Mouse (Mus musculus) embryonic facial prominence, embryonic 13.5 days (tissue): ENCODE data around the gene Crip3. TPM values are rescaled to one million over a fixed set of nuclear protein-coding genes. Genes with fewer than 3 reads are reported as not detected.
A peak's percentile ranks its signal among the peaks of the same experiment; 100 is the strongest.

Source experiments
- ATAC-seq: fragments of 200-750 bp; cut with Nextera tagmentation; 2 replicates; pipeline ENCODE4 v1.8.0; 2017; ENCODE audit warnings: low read depth; ENCODE audit not compliant: insufficient number of reproducible peaks, insufficient read depth, low FRiP score, low TSS enrichment
- H3K27ac ChIP-seq: fragments of 300-500 bp; sonication (generic); 2 replicates; pipeline ENCODE4 v1.5.1; 2015; ENCODE audit warnings: moderate library complexity, mild to moderate bottlenecking, inconsistent platforms
- H3K27me3 ChIP-seq: fragments of 300-500 bp; sonication (generic); 2 replicates; pipeline ENCODE4 v1.6.1; 2015; ENCODE audit warnings: mild to moderate bottlenecking, inconsistent platforms
- H3K36me3 ChIP-seq: fragments of 300-500 bp; sonication (generic); 2 replicates; pipeline ENCODE4 v1.6.1; 2015; ENCODE audit warnings: mild to moderate bottlenecking, inconsistent platforms
- H3K4me1 ChIP-seq: fragments of 300-500 bp; sonication (generic); 2 replicates; pipeline ENCODE4 v1.6.1; 2015; ENCODE audit warnings: inconsistent platforms
- H3K4me2 ChIP-seq: fragments of 300-500 bp; sonication (generic); 2 replicates; pipeline ENCODE4 v1.6.1; 2015; ENCODE audit warnings: moderate library complexity, mild to moderate bottlenecking, inconsistent platforms
- H3K4me3 ChIP-seq: fragments of 300-500 bp; sonication (generic); 2 replicates; pipeline ENCODE4 v1.5.1; 2015; ENCODE audit warnings: mild to moderate bottlenecking, inconsistent platforms
- H3K9ac ChIP-seq: fragments of 300-500 bp; sonication (generic); 2 replicates; pipeline ENCODE4 v1.6.1; 2015; ENCODE audit warnings: mild to moderate bottlenecking, inconsistent platforms
- H3K9me3 ChIP-seq: fragments of 300-500 bp; sonication (generic); 2 replicates; pipeline ENCODE4 v1.6.1; 2016; ENCODE audit warnings: inconsistent platforms
- WGBS: fragments of 180-500 bp; shearing (Covaris S2); methylation state at CpG from one replicate; pipeline ENCODE4 v1.1.7; 2015; ENCODE audit warnings: mixed read lengths; 5-methylcytosine and 5-hydroxymethylcytosine counted together
- polyA plus RNA-seq: library from polyadenylated mRNA; unstranded; fragments of >200 nt; fragmentation: Nextera tagmentation; extraction: Ambion mirVana; gene quantifications from 2 replicates; pipeline ENCODE4 v1.2.1, GENCODE M21; 2015

Gene Crip3
- polyA plus RNA-seq = 1.1 and 3.3 TPM in 2 replicates

- peak within 1 kb of the TSS; percentile 57 for H3K4me2 ChIP-seq
- peaks cover 12% of the 10 kb centered on the region for H3K4me1 ChIP-seq
- peak within 1 kb of the TSS; percentile 24 for H3K4me3 ChIP-seq
- peaks cover 4% of the 10 kb centered on the region; the same call in 1 of the 2 replicates for H3K27me3 ChIP-seq
- H3K9ac ChIP-seq = no peak within 1 kb of the TSS
- ATAC-seq = no peak
- H3K36me3 ChIP-seq = no peaks in the 10 kb centered on the region
- H3K27ac ChIP-seq = no peak within 1 kb of the TSS
- 9% methylated on average over 18 of the region's 18 CpGs for WGBS
- H3K9me3 ChIP-seq = no peaks in the 10 kb centered on the region
These were observed at the start of gene Crip3 for GRCm38 (mm10) chr17:46428761-46429414. Gene Crip3 (plus strand): TSS chr17:46428926.

- peak within 1 kb of the TSS; percentile 90 for H3K27ac ChIP-seq
- peak within 1 kb of the TSS; percentile 76 for H3K4me2 ChIP-seq
- peak; percentile 98 for ATAC-seq
- peaks cover 15% of the 10 kb centered on the region for H3K4me1 ChIP-seq
- WGBS = under 1% methylated on average over 85 of the region's 105 CpGs
- H3K9ac ChIP-seq = peak within 1 kb of the TSS; percentile 98
- peak within 1 kb of the TSS; percentile 91 for H3K4me3 ChIP-seq
- H3K9me3 ChIP-seq = no peaks in the 10 kb centered on the region
- no peaks in the 10 kb centered on the region for H3K27me3 ChIP-seq
- H3K36me3 ChIP-seq = peaks cover 17% of the 10 kb centered on the region
These were observed 45.2 kb upstream of the Crip3 start, which contains the start of gene Zfp318 for GRCm38 (mm10) chr17:46383294-46384060. Gene Zfp318 (plus strand): TSS chr17:46383731.

- peaks cover 15% of the 10 kb centered on the region for H3K4me1 ChIP-seq
- peak overlapping the region; percentile 98 for H3K9ac ChIP-seq
- H3K27me3 ChIP-seq = no peaks in the 10 kb centered on the region
- H3K4me3 ChIP-seq = peak overlapping the region; percentile 91
- ATAC-seq = 0 out of 2 replicates have a peak, but pooled peaks have one; percentile 9
- H3K27ac ChIP-seq = peak overlapping the region; percentile 90
- H3K36me3 ChIP-seq = peaks cover 24% of the 10 kb centered on the region
- H3K4me2 ChIP-seq = peak overlapping the region; percentile 76
- WGBS = under 1% methylated on average over 55 of the region's 70 CpGs
- no peaks in the 10 kb centered on the region for H3K9me3 ChIP-seq
These were observed 44.5 kb upstream of the Crip3 start for GRCm38 (mm10) chr17:46384061-46384801.

GRCm38 (mm10) chr17:46388200-46388599 lies 40.5 kb upstream of the Crip3 start:
- Histone ChIP-seq H3K36me3 (peaks cover 43% of the 10 kb centered on the region), H3K9me3 (no peaks in the 10 kb centered on the region), H3K4me1 (peaks cover 15% of the 10 kb centered on the region), H3K4me2 (no peak overlapping the region), H3K27me3 (no peaks in the 10 kb centered on the region), H3K27ac (no peak overlapping the region), H3K9ac (no peak overlapping the region), H3K4me3 (no peak overlapping the region)
- WGBS = 96% methylated on average over 3 of the region's 3 CpGs
- no peak for ATAC-seq

- no peak overlapping the region for H3K4me2 ChIP-seq
- 45% methylated on average over 2 of the region's 2 CpGs for WGBS
- ATAC-seq = no peak
- H3K9me3 ChIP-seq = no peaks in the 10 kb centered on the region
- no peaks in the 10 kb centered on the region for H3K4me1 ChIP-seq
- no peaks in the 10 kb centered on the region for H3K27me3 ChIP-seq
- H3K9ac ChIP-seq = no peak overlapping the region
- H3K27ac ChIP-seq = no peak overlapping the region
- no peak overlapping the region for H3K4me3 ChIP-seq
- peaks cover 61% of the 10 kb centered on the region for H3K36me3 ChIP-seq
These were observed 35.7 kb upstream of the Crip3 start for GRCm38 (mm10) chr17:46393012-46393411.

- WGBS = 86% methylated on average over 1 of the region's 1 CpGs
- no peak for ATAC-seq
- no peaks in the 10 kb centered on the region for H3K27me3 ChIP-seq
- no peak overlapping the region for H3K27ac ChIP-seq
- H3K9me3 ChIP-seq = no peaks in the 10 kb centered on the region
- H3K4me3 ChIP-seq = no peak overlapping the region
- H3K9ac ChIP-seq = no peak overlapping the region
- peaks cover 62% of the 10 kb centered on the region for H3K36me3 ChIP-seq
- no peaks in the 10 kb centered on the region for H3K4me1 ChIP-seq
- no peak overlapping the region for H3K4me2 ChIP-seq
These were observed 34.1 kb upstream of the Crip3 start for GRCm38 (mm10) chr17:46394631-46395030.

GRCm38 (mm10) chr17:46408478-46408877 lies 20.2 kb upstream of the Crip3 start:
- H3K36me3 ChIP-seq = peaks cover 79% of the 10 kb centered on the region
- no peak for ATAC-seq
- no peaks in the 10 kb centered on the region for H3K27me3 ChIP-seq
- H3K9ac ChIP-seq = no peak overlapping the region
- H3K4me2 ChIP-seq = no peak overlapping the region
- H3K9me3 ChIP-seq = no peaks in the 10 kb centered on the region
- no peaks in the 10 kb centered on the region for H3K4me1 ChIP-seq
- H3K4me3 ChIP-seq = no peak overlapping the region
- no peak overlapping the region for H3K27ac ChIP-seq
- WGBS = 33% methylated on average over 3 of the region's 3 CpGs

- no peak overlapping the region for H3K4me3 ChIP-seq
- H3K9me3 ChIP-seq = no peaks in the 10 kb centered on the region
- WGBS = 75% methylated on average over 5 of the region's 5 CpGs
- no peaks in the 10 kb centered on the region for H3K4me1 ChIP-seq
- no peak for ATAC-seq
- H3K9ac ChIP-seq = no peak overlapping the region
- no peaks in the 10 kb centered on the region for H3K27me3 ChIP-seq
- no peak overlapping the region for H3K27ac ChIP-seq
- H3K4me2 ChIP-seq = no peak overlapping the region
- H3K36me3 ChIP-seq = peaks cover 24% of the 10 kb centered on the region
These were observed 10.1 kb upstream of the Crip3 start for GRCm38 (mm10) chr17:46418628-46419027.

- H3K27me3 ChIP-seq = no peaks in the 10 kb centered on the region
- no peaks in the 10 kb centered on the region for H3K9me3 ChIP-seq
- H3K9ac ChIP-seq = no peak overlapping the region
- no peak overlapping the region for H3K4me3 ChIP-seq
- no peaks in the 10 kb centered on the region for H3K4me1 ChIP-seq
- H3K36me3 ChIP-seq = peaks cover 18% of the 10 kb centered on the region
- H3K27ac ChIP-seq = no peak overlapping the region
- ATAC-seq = no peak
- no peak overlapping the region for H3K4me2 ChIP-seq
These were observed 9.0 kb upstream of the Crip3 start for GRCm38 (mm10) chr17:46419717-46420116.

- H3K27me3 ChIP-seq = 0 out of 2 replicates have a peak, but pooled peaks cover 4% of the 10 kb centered on the region
- no peak for ATAC-seq
- no peak overlapping the region for H3K9ac ChIP-seq
- no peaks in the 10 kb centered on the region for H3K9me3 ChIP-seq
- H3K4me3 ChIP-seq = no peak overlapping the region
- H3K27ac ChIP-seq = no peak overlapping the region
- H3K4me1 ChIP-seq = peaks cover 10% of the 10 kb centered on the region
- H3K36me3 ChIP-seq = no peaks in the 10 kb centered on the region
- H3K4me2 ChIP-seq = no peak overlapping the region
These were observed 2.2 kb upstream of the Crip3 start for GRCm38 (mm10) chr17:46426496-46426895.

GRCm38 (mm10) chr17:46433627-46434026 lies 4.9 kb downstream of the Crip3 start:
- 4% methylated on average over 17 of the region's 17 CpGs for WGBS
- no peak for ATAC-seq
- no peak overlapping the region for H3K27ac ChIP-seq
- peak overlapping the region; percentile 55 for H3K4me2 ChIP-seq
- peaks cover 15% of the 10 kb centered on the region for H3K4me1 ChIP-seq
- H3K9ac ChIP-seq = 0 out of 2 replicates have a peak overlapping the region, but pooled peaks have one; percentile 3
- H3K36me3 ChIP-seq = no peaks in the 10 kb centered on the region
- H3K9me3 ChIP-seq = no peaks in the 10 kb centered on the region
- peaks cover 32% of the 10 kb centered on the region for H3K27me3 ChIP-seq
- H3K4me3 ChIP-seq = peak overlapping the region; percentile 27
